Comparison of ENCODE assay signal across 9 mouse cellular contexts in the genomic region with DNA sequence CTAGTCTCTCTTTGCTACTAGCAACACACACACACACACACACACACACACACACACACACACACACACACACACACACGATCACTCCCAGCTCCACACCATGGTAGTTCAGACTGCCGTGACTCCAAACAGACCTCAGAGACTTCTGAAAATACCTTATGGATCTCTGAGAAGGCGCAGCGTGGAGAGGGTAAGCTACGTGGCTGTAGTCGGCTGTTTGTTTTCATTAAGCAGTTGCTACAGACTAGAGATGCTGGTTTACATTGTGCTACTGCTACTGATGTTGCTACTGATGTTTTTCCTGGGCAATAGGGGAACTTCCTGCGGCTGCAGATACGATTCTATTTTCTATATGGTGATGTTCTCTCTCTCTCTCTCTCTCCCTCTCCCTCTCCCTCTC.
DNase-seq lines count a peak whose midpoint lies in the region; ATAC-seq and TF ChIP-seq lines count a peak whose summit lies in the region.
"Had no signal": no experiment of that assay in that cellular context is flagged by ENCODE, and none has a peak within 500 bp of the region (broad histone marks: within the 10 kb centered on the region; RNA-seq: fewer than 3 reads in every experiment).

No protein-coding gene starts in this region.

- TF ChIP-seq CTCF in kidney, postnatal 0 days (IDR thresholded peaks at IDR 0.05; ENCODE audit: low read depth), result no peak
- no peak for TF ChIP-seq CTCF in hindbrain, postnatal 0 days (IDR thresholded peaks at IDR 0.05; ENCODE audit: low read depth)

- H3K9me3 ChIP-seq in kidney, postnatal 0 days (replicated peaks; ENCODE audit: low read length), result no peaks in the 10 kb centered on the region
- no peaks in the 10 kb centered on the region for H3K9me3 ChIP-seq in embryonic facial prominence, embryonic 13.5 days
- no peaks in the 10 kb centered on the region for H3K9me3 ChIP-seq in hindbrain, postnatal 0 days (ENCODE audit: low read length)
- H3K9me3 ChIP-seq in neural tube, embryonic 11.5 days (ENCODE audit: control insufficient read depth, low read length), result no peaks in the 10 kb centered on the region

- peak overlapping the region; percentile 66 for H3K4me2 ChIP-seq in kidney, postnatal 0 days (ENCODE audit: low read length)
- H3K4me2 ChIP-seq in embryonic facial prominence, embryonic 13.5 days, result peak overlapping the region; percentile 73
- H3K4me2 ChIP-seq in hindbrain, postnatal 0 days (ENCODE audit: low read depth, low read length), result peak overlapping the region; percentile 53
- peak overlapping the region; percentile 37 for H3K4me2 ChIP-seq in neural tube, embryonic 11.5 days (ENCODE audit: low read depth)

- peak overlapping the region; percentile 50; the same call in 1 of the 2 replicates for H3K9ac ChIP-seq in kidney, postnatal 0 days (ENCODE audit: low read depth, low read length)
- peak overlapping the region; percentile 72 for H3K9ac ChIP-seq in embryonic facial prominence, embryonic 13.5 days
- H3K9ac ChIP-seq in hindbrain, postnatal 0 days (replicated peaks; ENCODE audit: low read length), result no peak overlapping the region; the same call in 1 of the 2 replicates
- H3K9ac ChIP-seq in neural tube, embryonic 11.5 days (ENCODE audit: low read length), result peak overlapping the region; percentile 24; the same call in 1 of the 2 replicates

- WGBS in kidney, postnatal 0 days, result 5% methylated on average over 8 of the region's 8 CpGs
- WGBS in embryonic facial prominence, embryonic 13.5 days, result 7% methylated on average over 8 of the region's 8 CpGs
- 18% methylated on average over 8 of the region's 8 CpGs for WGBS in hindbrain, postnatal 0 days
- WGBS in neural tube, embryonic 11.5 days, result 39% methylated on average over 8 of the region's 8 CpGs

- peaks cover 19% of the 10 kb centered on the region for H3K4me1 ChIP-seq in kidney, postnatal 0 days (replicated peaks; ENCODE audit: insufficient read depth, low read length)
- peaks cover 64% of the 10 kb centered on the region for H3K4me1 ChIP-seq in embryonic facial prominence, embryonic 13.5 days
- H3K4me1 ChIP-seq in hindbrain, postnatal 0 days (ENCODE audit: insufficient read depth, low read length), result no peaks in the 10 kb centered on the region; the same call in 1 of the 2 replicates
- H3K4me1 ChIP-seq in neural tube, embryonic 11.5 days (ENCODE audit: control insufficient read depth, insufficient read depth, low read length), result peaks cover 31% of the 10 kb centered on the region

- ATAC-seq in kidney, postnatal 0 days (replicated peaks; ENCODE audit: low FRiP score, low read depth), result no peak
- no peak for ATAC-seq in embryonic facial prominence, embryonic 13.5 days (ENCODE audit: insufficient number of reproducible peaks, insufficient read depth, low FRiP score, low TSS enrichment, low read depth)
- no peak; the same call in 1 of the 2 replicates for ATAC-seq in hindbrain, postnatal 0 days
- ATAC-seq in neural tube, embryonic 11.5 days (ENCODE audit: insufficient read depth, low FRiP score, low TSS enrichment), result no peak

- no peaks in the 10 kb centered on the region for H3K36me3 ChIP-seq in kidney, postnatal 0 days (ENCODE audit: insufficient read depth, low read length)
- no peaks in the 10 kb centered on the region for H3K36me3 ChIP-seq in embryonic facial prominence, embryonic 13.5 days
- H3K36me3 ChIP-seq in hindbrain, postnatal 0 days (ENCODE audit: insufficient read depth, low read length), result no peaks in the 10 kb centered on the region
- H3K36me3 ChIP-seq in neural tube, embryonic 11.5 days (ENCODE audit: control insufficient read depth, insufficient read depth, low read length), result no peaks in the 10 kb centered on the region

- H3K4me3 ChIP-seq in kidney, postnatal 0 days (replicated peaks; ENCODE audit: low read depth, low read length), result peak overlapping the region; percentile 40
- peak overlapping the region; percentile 48 for H3K4me3 ChIP-seq in embryonic facial prominence, embryonic 13.5 days
- H3K4me3 ChIP-seq in hindbrain, postnatal 0 days (ENCODE audit: low read length), result peak overlapping the region; percentile 17
- peak overlapping the region; percentile 31 for H3K4me3 ChIP-seq in neural tube, embryonic 11.5 days (ENCODE audit: low read depth, low read length)

- no peaks in the 10 kb centered on the region for H3K27me3 ChIP-seq in kidney, postnatal 0 days (ENCODE audit: insufficient read depth, low read length)
- no peaks in the 10 kb centered on the region for H3K27me3 ChIP-seq in embryonic facial prominence, embryonic 13.5 days
- H3K27me3 ChIP-seq in hindbrain, postnatal 0 days (ENCODE audit: insufficient read depth, low read length), result no peaks in the 10 kb centered on the region
- no peaks in the 10 kb centered on the region for H3K27me3 ChIP-seq in neural tube, embryonic 11.5 days (ENCODE audit: control insufficient read depth, insufficient read depth, low read length)

- DNase-seq in kidney, postnatal 0 days (ENCODE audit: low spot score), result peak; percentile 61
- DNase-seq in kidney, adult 8-10 months, result no peak
- peak; percentile 23 for DNase-seq in hindbrain, postnatal 0 days (ENCODE audit: low spot score)
- DNase-seq in neural tube, embryonic 11.5 days (ENCODE audit: low spot score), result no peak
- no peak for DNase-seq in thymus, postnatal 36 days
- DNase-seq in adrenal gland, adult 2 months, result no peak
- no peak for DNase-seq in frontal cortex, postnatal 10 days (ENCODE audit: low spot score in 2 of 2)
- DNase-seq: layer of hippocampus, adult 9-11 months had no signal

- peak overlapping the region; percentile 68 for H3K27ac ChIP-seq in kidney, postnatal 0 days
- peak overlapping the region; percentile 95 for H3K27ac ChIP-seq in embryonic facial prominence, embryonic 13.5 days
- H3K27ac ChIP-seq in hindbrain, postnatal 0 days, result peak overlapping the region; percentile 58; the same call in 1 of the 2 replicates
- H3K27ac ChIP-seq in neural tube, embryonic 11.5 days (ENCODE audit: low read depth, low read length), result peak overlapping the region; percentile 67; the same call in 1 of the 2 replicates

Comparison
In these comparisons a context has a peak if more than half of its experiments do, and no peak if none do; other contexts are left out.
1. DNase-seq: peak in kidney, postnatal 0 days (single experiment) and hindbrain, postnatal 0 days (single experiment); none in kidney, adult 8-10 months (0 of 2), neural tube, embryonic 11.5 days (single experiment), thymus, postnatal 36 days (0 of 2), adrenal gland, adult 2 months (single experiment) and frontal cortex, postnatal 10 days (0 of 2).
2. Peak in every context shown above with its lines, with median percentiles within 50 percentile points of each other: H3K27ac ChIP-seq, H3K4me2 ChIP-seq and H3K4me3 ChIP-seq.